Mouse (Mus musculus): ENCODE results near the gene Zfp512b.

The Zfp512b gene

GRCm38 (mm10) chr2:181573961-181574360 lies 18.6 kb downstream of the Zfp512b start:
- no peak for DNase-seq (ENCODE audit: low read depth in 2 of 2, low spot score in 2 of 2)

- no peak for DNase-seq (ENCODE audit: low read depth in 2 of 2, low spot score in 2 of 2)
Measured at GRCm38 (mm10) chr2:181572921-181573920, 19.4 kb downstream of the Zfp512b start.

GRCm38 (mm10) chr2:181571941-181572670 lies 20.5 kb downstream of the Zfp512b start:
- no peak for DNase-seq (ENCODE audit: low read depth in 2 of 2, low spot score in 2 of 2)

- DNase-seq (ENCODE audit: low read depth in 2 of 2, low spot score in 2 of 2) = no peak
Measured at GRCm38 (mm10) chr2:181570921-181571595, 21.5 kb downstream of the Zfp512b start.

GRCm38 (mm10) chr2:181570375-181570774 lies 22.2 kb downstream of the Zfp512b start:
- DNase-seq (ENCODE audit: low read depth in 2 of 2, low spot score in 2 of 2) = no peak

- DNase-seq (ENCODE audit: low read depth in 2 of 2, low spot score in 2 of 2) = no peak
Measured at GRCm38 (mm10) chr2:181569856-181570255, 22.7 kb downstream of the Zfp512b start.

GRCm38 (mm10) chr2:181568272-181569008 lies 24.2 kb downstream of the Zfp512b start:
- peak; percentile 26 to 53 for DNase-seq (ENCODE audit: low read depth in 2 of 2, low spot score in 2 of 2)

GRCm38 (mm10) chr2:181567338-181567737 lies 25.3 kb downstream of the Zfp512b start:
- DNase-seq (ENCODE audit: low read depth in 2 of 2, low spot score in 2 of 2) = no peak

GRCm38 (mm10) chr2:181553772-181554171 lies 38.8 kb downstream of the Zfp512b start:
- no peak for DNase-seq (ENCODE audit: low read depth in 2 of 2, low spot score in 2 of 2)

- no peak for DNase-seq (ENCODE audit: low read depth in 2 of 2, low spot score in 2 of 2)
Measured at GRCm38 (mm10) chr2:181550233-181550632, 42.4 kb downstream of the Zfp512b start.

GRCm38 (mm10) chr2:181548682-181549081 lies 43.9 kb downstream of the Zfp512b start:
- DNase-seq (ENCODE audit: low read depth in 2 of 2, low spot score in 2 of 2) = no peak

GRCm38 (mm10) chr2:181548227-181548626 lies 44.4 kb downstream of the Zfp512b start:
- DNase-seq (ENCODE audit: low read depth in 2 of 2, low spot score in 2 of 2) = no peak

- no peak for DNase-seq (ENCODE audit: low read depth in 2 of 2, low spot score in 2 of 2)
Measured at GRCm38 (mm10) chr2:181546142-181546541, 46.5 kb downstream of the Zfp512b start.

- no peak for DNase-seq (ENCODE audit: low read depth in 2 of 2, low spot score in 2 of 2)
Measured at GRCm38 (mm10) chr2:181541761-181542380, 50.7 kb downstream of the Zfp512b start.

- DNase-seq (ENCODE audit: low read depth in 2 of 2, low spot score in 2 of 2) = no peak
Measured at GRCm38 (mm10) chr2:181537444-181538047, 55.1 kb downstream of the Zfp512b start.

- no peak for DNase-seq (ENCODE audit: low read depth in 2 of 2, low spot score in 2 of 2)
Measured at GRCm38 (mm10) chr2:181536410-181536809, 56.2 kb downstream of the Zfp512b start.

GRCm38 (mm10) chr2:181532589-181532988 lies 60.0 kb downstream of the Zfp512b start:
- DNase-seq (ENCODE audit: low read depth in 2 of 2, low spot score in 2 of 2) = no peak
